Mouse (Mus musculus): ENCODE results near the gene Hs2st1. TPM values are rescaled to one million over a fixed set of nuclear protein-coding genes. Genes with fewer than 3 reads are reported as not detected.
A peak's percentile ranks its signal among the peaks of the same experiment; 100 is the strongest.

Hs2st1 gene
- polyA plus RNA-seq, 1 experiment from 2014 or later: 16.2 TPM

DNA sequence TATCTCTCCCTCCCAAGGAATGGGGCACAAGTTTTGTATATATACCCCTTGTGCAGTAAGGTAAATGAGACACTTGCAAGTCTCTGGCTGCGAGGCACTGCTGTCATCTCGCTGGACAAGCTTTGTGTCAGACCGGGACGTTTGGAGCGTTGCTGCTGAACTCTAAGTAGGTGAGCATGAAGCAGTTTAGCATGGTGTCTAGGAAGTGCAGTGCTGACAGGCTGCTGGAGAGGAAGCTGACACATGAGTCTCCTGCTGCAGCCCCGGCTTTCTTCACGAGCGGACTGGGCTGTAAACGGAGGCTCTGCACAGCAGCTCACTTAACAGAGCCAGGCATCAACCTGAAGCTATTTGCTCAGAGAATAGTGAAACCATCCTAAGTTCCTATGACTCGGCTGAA lies 107.3 kb downstream of the Hs2st1 start:
- Histone ChIP-seq H3K9ac (replicated peaks; ENCODE audit: low read length) (no peak overlapping the region), H3K27ac (replicated peaks; ENCODE audit: low read depth, low read length) (no peak overlapping the region), H3K4me1 (ENCODE audit: control insufficient read depth, insufficient read depth, low read length) (no peaks in the 10 kb centered on the region), H3K36me3 (replicated peaks; ENCODE audit: control insufficient read depth, insufficient read depth, low read depth, low read length) (no peaks in the 10 kb centered on the region), H3K4me3 (ENCODE audit: low read depth, low read length) (no peak overlapping the region), H3K27me3 (ENCODE audit: control insufficient read depth, insufficient read depth, low read length) (no peaks in the 10 kb centered on the region), H3K9me3 (replicated peaks; ENCODE audit: control insufficient read depth, low read length) (no peaks in the 10 kb centered on the region), H3K4me2 (ENCODE audit: low read depth, low read length) (no peak overlapping the region)
- ATAC-seq (replicated peaks; ENCODE audit: insufficient number of reproducible peaks, low FRiP score, low TSS enrichment, low read depth) (no peak), DNase-seq (ENCODE audit: low spot score) (no peak)
- WGBS: 87% methylated on average over 10 of the region's 10 CpGs

DNA sequence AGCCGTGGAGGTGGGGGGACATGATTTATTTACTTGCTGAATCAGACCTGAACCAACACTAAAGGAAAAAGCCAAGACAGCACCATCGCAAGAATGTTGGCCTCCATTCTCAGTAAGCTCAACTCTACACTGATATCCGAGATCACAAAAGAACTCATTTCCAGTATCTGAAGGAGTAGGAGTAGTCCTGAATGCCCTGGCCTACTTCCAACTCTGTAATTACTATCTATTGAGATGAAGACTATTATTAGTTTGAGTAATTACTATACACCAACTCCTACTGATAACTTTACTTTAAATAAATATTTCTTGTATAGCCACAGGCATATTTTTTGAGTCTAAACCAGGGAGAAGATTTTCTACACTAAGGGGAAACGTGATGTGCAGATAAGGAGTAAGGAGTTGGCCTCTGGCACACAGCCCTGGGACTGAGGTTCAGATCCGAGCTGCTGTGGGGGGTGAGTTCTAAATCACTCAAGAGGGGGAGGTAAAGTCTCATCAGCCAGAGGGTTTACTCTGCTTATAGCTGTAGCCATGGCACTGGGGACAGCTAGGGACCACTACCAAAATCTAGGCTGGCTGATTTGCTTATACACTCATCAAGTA lies 109.7 kb downstream of the Hs2st1 start:
- Histone ChIP-seq H3K27me3 (ENCODE audit: control insufficient read depth, insufficient read depth, low read length) (no peaks in the 10 kb centered on the region), H3K4me1 (ENCODE audit: control insufficient read depth, insufficient read depth, low read length) (no peaks in the 10 kb centered on the region), H3K36me3 (replicated peaks; ENCODE audit: control insufficient read depth, insufficient read depth, low read depth, low read length) (no peaks in the 10 kb centered on the region), H3K9ac (replicated peaks; ENCODE audit: low read length) (no peak overlapping the region), H3K4me2 (ENCODE audit: low read depth, low read length) (no peak overlapping the region), H3K9me3 (replicated peaks; ENCODE audit: control insufficient read depth, low read length) (no peaks in the 10 kb centered on the region), H3K27ac (replicated peaks; ENCODE audit: low read depth, low read length) (no peak overlapping the region), H3K4me3 (ENCODE audit: low read depth, low read length) (no peak overlapping the region)
- no peak for DNase-seq (ENCODE audit: low spot score)
- ATAC-seq (replicated peaks; ENCODE audit: insufficient number of reproducible peaks, low FRiP score, low TSS enrichment, low read depth): no peak
- WGBS: 83% methylated on average over 5 of the region's 5 CpGs

DNA sequence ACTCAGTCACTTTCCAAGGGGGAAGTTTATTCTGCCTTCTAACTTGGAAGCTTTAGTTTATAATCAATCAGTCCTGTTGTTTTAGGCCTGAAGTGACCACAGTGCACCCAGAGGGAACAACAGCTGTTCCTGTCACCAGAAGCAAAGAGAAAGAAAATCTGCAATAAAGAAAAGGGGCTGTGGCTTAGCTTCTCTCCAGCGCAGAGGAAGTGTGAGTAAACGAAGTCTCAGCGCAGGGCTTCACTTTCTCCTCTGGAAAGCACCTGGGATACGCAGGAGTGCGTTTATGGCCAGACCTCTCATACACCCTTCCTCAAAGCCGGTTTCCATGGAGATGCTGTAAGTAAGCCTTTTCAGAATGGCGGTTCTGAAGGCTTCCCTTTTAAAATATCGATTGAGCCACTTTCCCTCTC lies 110.7 kb downstream of the Hs2st1 start:
- DNase-seq (ENCODE audit: low spot score): no peak
- no peak for ATAC-seq (replicated peaks; ENCODE audit: insufficient number of reproducible peaks, low FRiP score, low TSS enrichment, low read depth)
- Histone ChIP-seq H3K4me1 (ENCODE audit: control insufficient read depth, insufficient read depth, low read length) (no peaks in the 10 kb centered on the region), H3K9me3 (replicated peaks; ENCODE audit: control insufficient read depth, low read length) (no peaks in the 10 kb centered on the region), H3K4me3 (ENCODE audit: low read depth, low read length) (no peak overlapping the region), H3K27me3 (ENCODE audit: control insufficient read depth, insufficient read depth, low read length) (no peaks in the 10 kb centered on the region), H3K9ac (replicated peaks; ENCODE audit: low read length) (no peak overlapping the region), H3K4me2 (ENCODE audit: low read depth, low read length) (no peak overlapping the region), H3K36me3 (replicated peaks; ENCODE audit: control insufficient read depth, insufficient read depth, low read depth, low read length) (no peaks in the 10 kb centered on the region), H3K27ac (replicated peaks; ENCODE audit: low read depth, low read length) (no peak overlapping the region)
- WGBS: 77% methylated on average over 8 of the region's 8 CpGs

DNA sequence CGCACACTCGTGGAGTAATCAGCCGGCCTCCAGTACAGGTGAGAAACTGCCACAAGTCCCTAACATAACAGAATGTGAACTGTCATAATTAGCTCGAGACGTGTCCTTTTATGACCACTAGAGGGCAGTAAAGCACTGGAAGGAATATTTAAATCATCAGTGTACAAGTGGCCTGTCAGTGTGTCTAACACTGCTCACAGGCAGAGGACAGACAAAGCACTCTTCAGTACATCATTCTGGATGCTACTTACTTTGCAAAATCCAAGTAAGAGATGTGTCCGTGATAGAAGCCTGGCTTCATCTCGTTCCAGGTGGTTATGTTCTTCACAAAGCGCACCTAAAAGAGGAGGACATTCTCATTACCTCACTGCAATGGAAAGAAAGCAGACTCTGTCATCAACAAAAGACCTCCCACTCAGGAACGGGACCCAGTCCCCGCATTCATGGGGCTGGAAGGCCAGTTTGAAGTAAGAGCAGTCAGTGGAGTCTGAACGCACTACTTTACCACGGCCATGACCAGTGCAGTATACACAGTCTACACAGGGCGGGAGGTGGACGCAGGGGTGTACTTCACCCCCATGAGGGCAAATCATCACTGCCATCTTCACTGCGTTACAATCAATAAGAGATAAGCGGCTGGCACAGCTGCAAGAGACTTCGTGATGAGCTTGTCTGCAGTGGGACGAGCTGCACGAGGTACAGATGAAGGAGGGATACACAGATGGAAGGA lies 116.1 kb downstream of the Hs2st1 start:
- H3K4me1 ChIP-seq (ENCODE audit: control insufficient read depth, insufficient read depth, low read length): no peaks in the 10 kb centered on the region
- H3K4me3 ChIP-seq (ENCODE audit: low read depth, low read length): no peak overlapping the region
- 70% methylated on average over 19 of the region's 19 CpGs for WGBS
- no peak overlapping the region for H3K27ac ChIP-seq (replicated peaks; ENCODE audit: low read depth, low read length)
- H3K9me3 ChIP-seq (replicated peaks; ENCODE audit: control insufficient read depth, low read length): no peaks in the 10 kb centered on the region
- no peak overlapping the region for H3K4me2 ChIP-seq (ENCODE audit: low read depth, low read length)
- peak; percentile 87 for DNase-seq (ENCODE audit: low spot score)
- peak; percentile 62 for ATAC-seq (replicated peaks; ENCODE audit: insufficient number of reproducible peaks, low FRiP score, low TSS enrichment, low read depth)
- H3K36me3 ChIP-seq (replicated peaks; ENCODE audit: control insufficient read depth, insufficient read depth, low read depth, low read length): no peaks in the 10 kb centered on the region
- H3K27me3 ChIP-seq (ENCODE audit: control insufficient read depth, insufficient read depth, low read length): no peaks in the 10 kb centered on the region
- H3K9ac ChIP-seq (replicated peaks; ENCODE audit: low read length): no peak overlapping the region

DNA sequence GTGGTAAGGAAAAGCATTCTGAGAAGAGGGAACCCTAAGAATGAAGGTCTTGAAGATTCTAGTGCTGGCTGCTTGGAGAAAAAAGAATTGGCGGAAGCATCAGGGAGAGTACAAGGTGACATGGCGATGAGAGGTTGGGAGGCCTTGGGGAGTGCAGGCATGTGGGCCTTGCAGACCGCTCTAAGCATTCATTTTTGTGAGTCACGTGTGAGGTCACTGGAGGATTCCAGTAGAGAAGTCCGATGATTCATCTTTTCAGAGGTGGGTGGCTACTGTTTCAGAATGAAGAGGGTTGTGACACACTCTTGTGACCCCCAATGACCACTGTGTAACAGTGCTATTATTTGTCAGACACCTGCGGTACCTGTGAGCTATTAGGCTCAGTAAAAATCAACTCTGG lies 121.0 kb downstream of the Hs2st1 start:
- no peaks in the 10 kb centered on the region for H3K27me3 ChIP-seq (ENCODE audit: control insufficient read depth, insufficient read depth, low read length)
- no peaks in the 10 kb centered on the region for H3K4me1 ChIP-seq (ENCODE audit: control insufficient read depth, insufficient read depth, low read length)

DNA sequence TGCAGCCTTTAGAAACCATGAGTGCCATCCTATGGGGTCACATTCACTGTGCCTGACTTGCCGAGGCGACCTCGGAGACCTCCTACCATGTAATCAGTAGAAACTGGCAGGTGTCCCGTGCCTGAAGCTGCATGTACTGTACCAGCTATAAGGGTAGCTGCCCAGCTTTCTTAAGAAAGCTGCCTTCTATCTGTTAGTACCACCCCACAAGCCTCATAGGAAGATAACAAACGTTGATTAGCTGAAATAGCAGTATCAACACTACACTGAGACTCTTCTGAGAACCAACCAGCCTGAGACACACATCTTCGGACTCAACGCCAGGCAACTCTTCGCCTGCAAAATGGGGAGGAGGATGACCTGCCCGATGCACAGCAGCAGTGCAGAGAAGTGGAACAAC lies 122.1 kb downstream of the Hs2st1 start:
- Histone ChIP-seq H3K4me2 (ENCODE audit: low read depth, low read length) (no peak overlapping the region), H3K4me1 (ENCODE audit: control insufficient read depth, insufficient read depth, low read length) (no peaks in the 10 kb centered on the region), H3K27me3 (ENCODE audit: control insufficient read depth, insufficient read depth, low read length) (no peaks in the 10 kb centered on the region), H3K4me3 (ENCODE audit: low read depth, low read length) (no peak overlapping the region), H3K9ac (replicated peaks; ENCODE audit: low read length) (no peak overlapping the region), H3K9me3 (replicated peaks; ENCODE audit: control insufficient read depth, low read length) (no peaks in the 10 kb centered on the region), H3K36me3 (replicated peaks; ENCODE audit: control insufficient read depth, insufficient read depth, low read depth, low read length) (no peaks in the 10 kb centered on the region), H3K27ac (replicated peaks; ENCODE audit: low read depth, low read length) (no peak overlapping the region)
- no peak for DNase-seq (ENCODE audit: low spot score)
- ATAC-seq (replicated peaks; ENCODE audit: insufficient number of reproducible peaks, low FRiP score, low TSS enrichment, low read depth): no peak
- 85% methylated on average over 9 of the region's 9 CpGs for WGBS

More for the DNA sequence above, 121.0 kb downstream of the Hs2st1 start:
- no peak overlapping the region for H3K4me3 ChIP-seq (ENCODE audit: low read depth, low read length)
- DNase-seq (ENCODE audit: low spot score): no peak
- H3K9ac ChIP-seq (replicated peaks; ENCODE audit: low read length): no peak overlapping the region
- no peaks in the 10 kb centered on the region for H3K36me3 ChIP-seq (replicated peaks; ENCODE audit: control insufficient read depth, insufficient read depth, low read depth, low read length)
- no peak overlapping the region for H3K27ac ChIP-seq (replicated peaks; ENCODE audit: low read depth, low read length)
- H3K4me2 ChIP-seq (ENCODE audit: low read depth, low read length): no peak overlapping the region
- 97% methylated on average over 6 of the region's 6 CpGs for WGBS
- no peak for ATAC-seq (replicated peaks; ENCODE audit: insufficient number of reproducible peaks, low FRiP score, low TSS enrichment, low read depth)
- H3K9me3 ChIP-seq (replicated peaks; ENCODE audit: control insufficient read depth, low read length): no peaks in the 10 kb centered on the region

DNA sequence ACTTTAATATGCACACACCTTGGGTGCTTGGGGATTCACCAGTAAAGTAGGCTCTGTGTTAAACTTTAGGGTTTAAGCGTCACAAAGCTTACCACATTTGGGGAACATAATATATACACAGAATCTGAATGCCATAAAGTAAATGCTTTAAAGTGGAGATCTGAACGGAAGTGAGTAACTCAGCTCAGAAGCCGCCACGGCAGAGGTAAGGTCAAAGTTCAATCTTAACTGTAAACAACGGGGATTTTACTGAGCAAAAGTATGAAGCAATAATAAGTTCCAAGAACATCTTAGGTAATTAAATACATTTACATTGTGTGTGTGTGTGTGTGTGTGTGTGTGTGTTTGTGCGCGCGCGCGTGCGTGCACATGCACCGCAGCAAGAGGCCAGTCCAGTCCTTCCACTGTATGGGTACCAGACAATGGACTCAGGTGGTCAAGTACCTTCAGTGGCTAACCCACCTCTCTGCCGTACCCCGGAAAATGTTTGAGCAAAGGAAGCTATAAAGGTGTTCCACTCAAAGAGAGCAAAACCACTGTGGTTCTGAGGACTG lies 123.8 kb downstream of the Hs2st1 start:
- ATAC-seq (replicated peaks; ENCODE audit: insufficient number of reproducible peaks, low FRiP score, low TSS enrichment, low read depth): no peak
- Histone ChIP-seq H3K27ac (replicated peaks; ENCODE audit: low read depth, low read length) (no peak overlapping the region), H3K27me3 (ENCODE audit: control insufficient read depth, insufficient read depth, low read length) (no peaks in the 10 kb centered on the region), H3K9me3 (replicated peaks; ENCODE audit: control insufficient read depth, low read length) (no peaks in the 10 kb centered on the region), H3K4me1 (ENCODE audit: control insufficient read depth, insufficient read depth, low read length) (no peaks in the 10 kb centered on the region), H3K4me3 (ENCODE audit: low read depth, low read length) (no peak overlapping the region), H3K4me2 (ENCODE audit: low read depth, low read length) (no peak overlapping the region), H3K9ac (replicated peaks; ENCODE audit: low read length) (no peak overlapping the region), H3K36me3 (replicated peaks; ENCODE audit: control insufficient read depth, insufficient read depth, low read depth, low read length) (no peaks in the 10 kb centered on the region)
- WGBS: 92% methylated on average over 14 of the region's 14 CpGs
- no peak for DNase-seq (ENCODE audit: low spot score)

DNA sequence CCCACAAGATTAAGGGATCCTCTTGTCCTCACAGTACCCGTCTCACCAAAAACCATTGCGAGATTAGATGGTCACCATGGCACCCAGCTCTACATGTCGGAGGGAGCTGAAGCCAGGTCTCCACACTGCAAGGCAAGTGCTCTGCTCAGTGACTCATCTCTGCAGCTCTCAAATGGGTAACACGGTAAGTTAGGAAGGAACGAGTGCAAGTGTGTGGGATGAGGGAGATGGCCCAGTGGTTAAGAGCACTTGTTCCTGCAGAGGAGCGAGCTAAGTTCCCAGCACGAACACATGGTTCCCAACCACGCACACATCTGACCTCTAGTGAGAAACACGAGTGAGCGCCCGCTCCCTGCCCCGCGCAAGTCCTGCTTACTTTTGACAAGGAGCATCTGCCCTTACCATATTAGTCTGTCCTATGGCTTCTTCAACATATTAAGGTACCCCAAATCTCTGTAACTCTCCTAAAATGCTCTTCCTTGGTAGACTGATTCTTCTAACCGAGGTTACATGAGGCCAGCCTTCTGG lies 132.0 kb downstream of the Hs2st1 start:
- Histone ChIP-seq H3K4me2 (ENCODE audit: low read depth, low read length) (no peak overlapping the region), H3K4me1 (ENCODE audit: control insufficient read depth, insufficient read depth, low read length) (no peaks in the 10 kb centered on the region), H3K9me3 (replicated peaks; ENCODE audit: control insufficient read depth, low read length) (no peaks in the 10 kb centered on the region), H3K9ac (replicated peaks; ENCODE audit: low read length) (no peak overlapping the region), H3K27ac (replicated peaks; ENCODE audit: low read depth, low read length) (no peak overlapping the region), H3K4me3 (ENCODE audit: low read depth, low read length) (no peak overlapping the region), H3K27me3 (ENCODE audit: control insufficient read depth, insufficient read depth, low read length) (no peaks in the 10 kb centered on the region), H3K36me3 (replicated peaks; ENCODE audit: control insufficient read depth, insufficient read depth, low read depth, low read length) (no peaks in the 10 kb centered on the region; the same call in 1 of the 2 replicates)
- ATAC-seq (replicated peaks; ENCODE audit: insufficient number of reproducible peaks, low FRiP score, low TSS enrichment, low read depth) (no peak), DNase-seq (ENCODE audit: low spot score) (no peak)
- 96% methylated on average over 14 of the region's 14 CpGs for WGBS
